Mouse (Mus musculus): ENCODE results near the gene Klc2.

Gene Klc2

GRCm38 (mm10) chr19:5072389-5073019, 45.9 kb downstream of the Klc2 start:
- no peak for DNase-seq (ENCODE audit: low read depth, low spot score)

- no peak for DNase-seq (ENCODE audit: low read depth, low spot score)
Observed at GRCm38 (mm10) chr19:5071545-5072369, 46.6 kb downstream of the Klc2 start.

- DNase-seq (ENCODE audit: low read depth, low spot score): no peak
Observed at GRCm38 (mm10) chr19:5071077-5071476, 47.3 kb downstream of the Klc2 start.

- no peak for DNase-seq (ENCODE audit: low read depth, low spot score)
Observed at GRCm38 (mm10) chr19:5069978-5070377, 48.4 kb downstream of the Klc2 start.

- no peak for DNase-seq (ENCODE audit: low read depth, low spot score)
Observed at GRCm38 (mm10) chr19:5069486-5069885, 48.9 kb downstream of the Klc2 start.

- DNase-seq (ENCODE audit: low read depth, low spot score): no peak
Observed at GRCm38 (mm10) chr19:5068570-5069234, 49.7 kb downstream of the Klc2 start.

- no peak for DNase-seq (ENCODE audit: low read depth, low spot score)
Observed at GRCm38 (mm10) chr19:5067867-5068569, 50.3 kb downstream of the Klc2 start, which contains the start of gene Cd248. Gene Cd248 (plus strand): TSS chr19:5068078.

- DNase-seq (ENCODE audit: low read depth, low spot score): no peak
Observed at GRCm38 (mm10) chr19:5067040-5067799, 51.1 kb downstream of the Klc2 start.

GRCm38 (mm10) chr19:5065104-5065503, 53.3 kb downstream of the Klc2 start:
- DNase-seq (ENCODE audit: low read depth, low spot score): no peak

- DNase-seq (ENCODE audit: low read depth, low spot score): no peak
Observed at GRCm38 (mm10) chr19:5062446-5062845, 55.9 kb downstream of the Klc2 start.

GRCm38 (mm10) chr19:5062041-5062440, 56.3 kb downstream of the Klc2 start:
- no peak for DNase-seq (ENCODE audit: low read depth, low spot score)

GRCm38 (mm10) chr19:5060365-5061330, 57.7 kb downstream of the Klc2 start:
- DNase-seq (ENCODE audit: low read depth, low spot score): no peak

GRCm38 (mm10) chr19:5058801-5059771, 59.3 kb downstream of the Klc2 start:
- DNase-seq (ENCODE audit: low read depth, low spot score): no peak

- DNase-seq (ENCODE audit: low read depth, low spot score): no peak
Observed at GRCm38 (mm10) chr19:5057876-5058775, 60.2 kb downstream of the Klc2 start.
